ENCODE assay signal across 8 mouse cellular contexts in the genomic region with DNA sequence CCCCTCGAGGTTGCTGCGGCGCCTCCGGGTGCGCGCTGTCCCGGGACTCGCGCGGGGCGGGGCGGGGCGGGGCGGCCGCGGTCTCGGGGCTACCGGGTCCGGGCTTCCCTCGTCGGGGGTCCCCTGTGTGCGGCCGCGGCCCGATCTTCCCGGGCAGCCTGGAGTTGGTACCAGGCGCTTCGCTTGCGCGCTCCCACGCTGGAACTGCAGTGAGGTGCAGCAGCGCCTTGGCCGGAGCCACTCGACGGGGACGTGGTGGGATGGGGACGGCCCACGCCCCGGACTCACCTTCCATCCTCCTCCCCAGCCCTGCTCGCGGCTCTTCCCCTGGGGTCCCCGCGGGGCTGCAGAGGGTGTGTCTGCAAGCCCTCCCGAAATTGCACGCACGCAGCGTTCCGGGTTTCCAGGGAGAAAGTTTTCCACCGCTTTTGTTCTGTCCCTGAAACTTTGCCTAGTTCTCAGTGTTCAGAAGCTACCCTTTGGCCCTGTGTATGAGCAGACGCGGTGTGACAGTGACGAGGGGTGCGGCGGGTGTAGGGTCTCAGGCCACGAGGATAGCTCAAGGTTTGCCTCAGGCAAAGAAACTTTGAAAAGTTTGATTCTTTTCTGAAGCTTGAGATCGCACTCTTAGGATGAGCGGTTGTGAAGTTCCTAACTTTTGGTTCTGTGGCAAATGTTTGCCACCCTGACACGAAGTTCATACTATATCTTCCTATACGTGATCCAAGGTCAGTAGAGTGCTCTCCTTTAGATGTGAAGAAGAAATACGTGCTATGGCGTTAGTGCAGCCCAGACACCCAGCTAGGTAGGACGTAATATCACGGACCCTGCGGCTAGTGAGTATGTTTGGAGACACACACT. TPM values are rescaled to one million over a fixed set of nuclear protein-coding genes. Genes with fewer than 3 reads are reported as not detected.
DNase-seq lines count a peak whose midpoint lies in the region; ATAC-seq lines count a peak whose summit lies in the region.

No protein-coding gene starts in this region.

- peak; percentile 30 for DNase-seq in cerebellum, adult 9-10 months
- DNase-seq in 3T3-L1 (ENCODE audit: low read depth, low spot score): peak; percentile 35
- DNase-seq in kidney, postnatal 10 days: peak; percentile 71

- H3K36me3 ChIP-seq in heart, embryonic 12.5 days: no peaks in the 10 kb centered on the region
- no peaks in the 10 kb centered on the region for H3K36me3 ChIP-seq in midbrain, embryonic 12.5 days
- no peaks in the 10 kb centered on the region for H3K36me3 ChIP-seq in stomach, embryonic 16.5 days (ENCODE audit: control insufficient read depth, insufficient read depth, low read length)

- 3% methylated on average over 63 of the region's 64 CpGs for WGBS in heart, embryonic 12.5 days
- WGBS in midbrain, embryonic 12.5 days: 8% methylated on average over 46 of the region's 64 CpGs
- WGBS in stomach, embryonic 16.5 days: 3% methylated on average over 59 of the region's 64 CpGs

- peak overlapping the region; percentile 92 for H3K27ac ChIP-seq in brown adipose tissue, adult 24 weeks (replicated peaks; ENCODE audit: low read depth, low read length)
- H3K27ac ChIP-seq in heart, embryonic 12.5 days (ENCODE audit: poor library complexity, severe bottlenecking): peak overlapping the region; percentile 69
- peak overlapping the region; percentile 58 for H3K27ac ChIP-seq in midbrain, embryonic 12.5 days (replicated peaks)
- peak overlapping the region; percentile 90 for H3K27ac ChIP-seq in stomach, embryonic 16.5 days (ENCODE audit: low read length)

- H3K9ac ChIP-seq in heart, embryonic 12.5 days: peak overlapping the region; percentile 91
- H3K9ac ChIP-seq in midbrain, embryonic 12.5 days (replicated peaks): peak overlapping the region; percentile 90
- H3K9ac ChIP-seq in stomach, embryonic 16.5 days (ENCODE audit: low read length): peak overlapping the region; percentile 90

- no peaks in the 10 kb centered on the region for H3K27me3 ChIP-seq in heart, embryonic 12.5 days (replicated peaks)
- no peaks in the 10 kb centered on the region for H3K27me3 ChIP-seq in midbrain, embryonic 12.5 days
- no peaks in the 10 kb centered on the region for H3K27me3 ChIP-seq in stomach, embryonic 16.5 days (ENCODE audit: control insufficient read depth, insufficient read depth, low read length)

- no peaks in the 10 kb centered on the region for H3K9me3 ChIP-seq in heart, embryonic 12.5 days (replicated peaks)
- H3K9me3 ChIP-seq in midbrain, embryonic 12.5 days: no peaks in the 10 kb centered on the region
- H3K9me3 ChIP-seq in stomach, embryonic 16.5 days (replicated peaks; ENCODE audit: control insufficient read depth, low read length): no peaks in the 10 kb centered on the region

- no peak; the same call in 1 of the 2 replicates for ATAC-seq in cerebellum, adult (ENCODE audit: insufficient number of reproducible peaks, low FRiP score, low TSS enrichment)
- ATAC-seq in heart, embryonic 12.5 days (ENCODE audit: insufficient number of reproducible peaks, low FRiP score): peak; percentile 75
- ATAC-seq in midbrain, embryonic 12.5 days (ENCODE audit: low FRiP score, low read depth): peak; percentile 82
- peak; percentile 79 for ATAC-seq in stomach, embryonic 16.5 days (ENCODE audit: insufficient read depth, low FRiP score)

- peak overlapping the region; percentile 90 for H3K4me2 ChIP-seq in heart, embryonic 12.5 days
- H3K4me2 ChIP-seq in midbrain, embryonic 12.5 days (replicated peaks): peak overlapping the region; percentile 70
- peak overlapping the region; percentile 83 for H3K4me2 ChIP-seq in stomach, embryonic 16.5 days (ENCODE audit: low read depth, low read length)

- peak overlapping the region; percentile 96 for H3K4me3 ChIP-seq in brown adipose tissue, adult 24 weeks (ENCODE audit: insufficient read depth, low read depth, low read length)
- peak overlapping the region; percentile 92 for H3K4me3 ChIP-seq in heart, embryonic 12.5 days
- H3K4me3 ChIP-seq in midbrain, embryonic 12.5 days: peak overlapping the region; percentile 91
- H3K4me3 ChIP-seq in stomach, embryonic 16.5 days (replicated peaks; ENCODE audit: low read length): peak overlapping the region; percentile 71

- H3K4me1 ChIP-seq in brown adipose tissue, adult 24 weeks (ENCODE audit: control insufficient read depth, insufficient read depth, insufficient read length, low read length): peaks cover 7% of the 10 kb centered on the region
- peaks cover 27% of the 10 kb centered on the region for H3K4me1 ChIP-seq in heart, embryonic 12.5 days (replicated peaks)
- 0 out of 2 replicates have a peak, but pooled peaks cover 18% of the 10 kb centered on the region for H3K4me1 ChIP-seq in midbrain, embryonic 12.5 days
- H3K4me1 ChIP-seq in stomach, embryonic 16.5 days (ENCODE audit: control insufficient read depth, insufficient read depth, low read length): peaks cover 19% of the 10 kb centered on the region

RNA-seq across cellular contexts. Expression of a gene that starts 0.6 kb away (rescaled TPM):
- polyA plus RNA-seq in brown adipose tissue, adult 24 weeks (2012; ENCODE audit: insufficient read depth, insufficient read length, missing spikeins): 7.1 and 8.3 TPM in 2 replicates
- 15.2 and 15.5 TPM in 2 replicates for polyA plus RNA-seq in heart, embryonic 12.5 days (2016; fragmentation: Nextera tagmentation; extraction: Ambion mirVana)
- 15.2 and 16.0 TPM in 2 replicates for polyA plus RNA-seq in midbrain, embryonic 12.5 days (2016; fragmentation: Nextera tagmentation; extraction: Ambion mirVana)
- 17.1 and 19.3 TPM in 2 replicates for polyA plus RNA-seq in stomach, embryonic 16.5 days (2015; fragmentation: Nextera tagmentation; extraction: Ambion mirVana)
